Mouse (Mus musculus) megakaryocyte-erythroid progenitor cell, adult 5-6 weeks (primary cell): ENCODE measurements around the gene Ccdc177. TPM values are rescaled to one million over a fixed set of nuclear protein-coding genes. Genes with fewer than 3 reads are reported as not detected.
A peak's percentile ranks its signal among the peaks of the same experiment; 100 is the strongest.
"Not testable (repeated sequence)": the region's sequence is repeated elsewhere in the genome, so short reads cannot be mapped to it uniquely, and the experiment has no call there.

Experiments used
- ATAC-seq: replicated peaks from 2 replicates; pipeline ENCODE4 v1.8.0; 2016; ENCODE audit warnings: mild to moderate bottlenecking, inconsistent platforms; ENCODE audit not compliant: severe bottlenecking, poor library complexity, low FRiP score, low TSS enrichment
- total RNA-seq, 2 experiments: library from RNA; stranded (forward) in 1 of 2; stranded (reverse) in 1 of 2; fragments of 200-1000, 215-1000 nt in 1 of 2; fragments of >200 nt in 1 of 2; fragmentation: Nextera tagmentation in 1 of 2; gene quantifications; 2 replicates each; pipeline ENCODE4 v1.2.3; 2014 to 2017

Ccdc177 gene
- total RNA-seq (2014; fragmentation: Nextera tagmentation): not detected in 2 replicates
- total RNA-seq (2017): not detected in 2 replicates

DNA sequence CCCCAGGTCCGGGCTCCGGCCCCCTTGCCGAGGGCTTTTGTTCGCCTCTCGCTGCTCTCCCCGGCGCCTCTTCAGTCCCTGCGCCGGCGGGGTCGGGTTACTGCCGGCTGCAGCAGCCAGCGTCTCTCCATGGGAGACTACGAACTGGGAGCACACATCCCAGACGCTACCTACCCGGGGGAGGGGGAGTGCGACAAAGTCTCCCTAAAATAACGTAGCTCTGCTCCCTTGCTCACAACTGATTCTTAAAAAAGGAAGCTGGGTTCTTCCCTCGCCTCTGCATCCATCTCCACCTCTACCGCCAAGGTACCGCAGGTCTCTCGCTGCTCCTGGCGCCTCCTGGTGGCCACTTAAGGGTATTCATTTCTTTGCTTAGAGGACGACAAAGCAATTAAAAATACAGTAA, at the start of gene Ccdc177:
TSS of gene Ccdc177 (minus strand) at position 292 of the 406 bp plus-strand sequence.
- peak; percentile 86 for ATAC-seq

- no peak for ATAC-seq
Observed at GRCm38 (mm10) chr12:80810005-80810404, 49.5 kb upstream of the Ccdc177 start.

- ATAC-seq: no peak
Observed at GRCm38 (mm10) chr12:80807451-80808085, 47.1 kb upstream of the Ccdc177 start.

GRCm38 (mm10) chr12:80804861-80805428, 44.5 kb upstream of the Ccdc177 start:
- peak; percentile 42 for ATAC-seq

DNA sequence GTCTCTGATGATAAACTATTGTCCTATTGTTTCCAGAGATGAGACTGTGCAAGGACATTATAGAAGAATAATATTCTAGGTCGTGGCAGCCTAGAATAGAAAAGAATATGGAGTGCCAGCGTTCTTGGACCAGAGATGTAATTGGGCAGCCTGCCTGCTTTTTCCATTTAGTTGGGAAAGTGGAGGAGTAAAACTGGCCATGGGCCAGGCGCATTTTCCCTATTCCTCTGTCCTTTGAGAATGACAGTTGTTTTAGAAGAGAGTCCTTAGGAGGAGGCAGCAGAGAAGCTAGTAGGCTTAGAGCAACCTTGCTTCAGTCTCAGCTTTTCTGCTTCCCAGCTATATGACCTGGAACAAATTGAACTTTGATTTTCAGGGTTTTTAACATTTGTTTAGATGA, 43.4 kb upstream of the Ccdc177 start:
- ATAC-seq: no peak

GRCm38 (mm10) chr12:80801443-80801842, 41.0 kb upstream of the Ccdc177 start:
- no peak for ATAC-seq

- ATAC-seq: no peak
Observed at GRCm38 (mm10) chr12:80800156-80800555, 39.7 kb upstream of the Ccdc177 start.

- ATAC-seq: no peak
Observed at GRCm38 (mm10) chr12:80798271-80798670, 37.8 kb upstream of the Ccdc177 start.

GRCm38 (mm10) chr12:80794935-80795785, 34.7 kb upstream of the Ccdc177 start:
- ATAC-seq: no peak

GRCm38 (mm10) chr12:80794522-80794921, 34.0 kb upstream of the Ccdc177 start:
- ATAC-seq: no peak

- ATAC-seq: no peak
Observed at GRCm38 (mm10) chr12:80793535-80793934, 33.0 kb upstream of the Ccdc177 start.

DNA sequence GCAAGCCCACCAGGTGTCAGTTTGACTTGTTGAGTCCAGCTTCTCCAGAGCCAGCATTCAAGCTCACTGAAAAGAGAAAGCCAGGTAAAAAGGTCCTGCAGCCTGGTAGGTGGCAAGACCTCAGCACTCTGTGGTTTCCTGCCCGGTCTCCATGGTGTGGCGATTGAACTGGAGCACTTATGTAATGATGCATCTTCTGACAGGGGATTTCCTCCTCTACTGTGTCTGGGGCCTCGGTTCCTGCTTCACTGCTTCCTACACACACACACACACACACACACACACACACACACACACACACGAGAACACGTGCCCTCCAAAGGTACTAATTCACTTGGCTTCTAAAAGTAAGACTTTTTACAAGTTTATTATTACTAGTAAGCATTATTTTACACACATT, 32.4 kb upstream of the Ccdc177 start:
- ATAC-seq: no peak

GRCm38 (mm10) chr12:80791571-80792444, 31.3 kb upstream of the Ccdc177 start:
- peak; percentile 62 for ATAC-seq

- ATAC-seq: 0 out of 2 replicates have a peak, but pooled peaks have one; percentile 11
Observed at GRCm38 (mm10) chr12:80790700-80791570, 30.4 kb upstream of the Ccdc177 start.

DNA sequence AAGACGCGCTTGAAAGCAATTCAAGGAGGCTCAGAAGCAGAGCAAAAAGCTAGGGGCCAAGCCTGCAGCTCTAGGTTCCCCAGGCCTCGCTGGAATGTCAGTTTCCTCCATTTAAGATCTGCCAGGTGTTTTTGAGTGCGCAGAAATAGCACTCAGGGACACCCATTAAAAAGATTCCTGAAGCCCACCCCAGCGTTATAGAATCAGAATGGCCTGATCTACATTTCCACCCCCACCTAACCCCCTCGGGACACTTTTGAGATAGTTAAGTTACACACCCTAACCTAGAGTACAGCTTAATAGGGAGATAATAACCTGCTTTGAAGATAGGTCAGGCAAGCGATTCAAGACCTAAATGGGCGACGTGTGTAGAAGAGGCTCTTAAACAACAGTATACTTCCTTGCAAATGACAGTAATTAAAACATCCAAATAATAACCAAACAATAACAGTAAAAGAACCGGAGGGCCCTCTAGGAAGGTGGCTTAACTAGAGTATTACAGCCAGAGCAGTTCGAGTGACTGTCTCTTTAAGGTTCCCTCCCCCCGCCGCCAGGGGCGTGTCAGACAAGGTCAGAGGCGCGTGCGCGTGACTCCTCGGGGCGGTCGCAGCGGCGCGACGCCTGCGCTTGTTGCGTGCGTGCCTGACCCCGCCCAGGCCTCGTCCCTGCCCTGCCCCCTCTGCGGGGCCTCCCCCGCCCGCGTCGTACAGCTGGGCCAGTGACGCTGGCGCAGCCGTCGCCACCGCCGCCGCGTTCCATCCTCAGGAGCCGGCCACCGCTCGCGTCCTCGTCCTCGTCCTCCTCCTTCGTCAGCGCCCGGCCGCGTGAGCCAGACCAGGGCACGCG, 29.6 kb upstream of the Ccdc177 start, which contains the start of gene Susd6:
TSS of gene Susd6 (plus strand) at position 662 of the 846 bp plus-strand sequence.
- ATAC-seq: peak; percentile 86

DNA sequence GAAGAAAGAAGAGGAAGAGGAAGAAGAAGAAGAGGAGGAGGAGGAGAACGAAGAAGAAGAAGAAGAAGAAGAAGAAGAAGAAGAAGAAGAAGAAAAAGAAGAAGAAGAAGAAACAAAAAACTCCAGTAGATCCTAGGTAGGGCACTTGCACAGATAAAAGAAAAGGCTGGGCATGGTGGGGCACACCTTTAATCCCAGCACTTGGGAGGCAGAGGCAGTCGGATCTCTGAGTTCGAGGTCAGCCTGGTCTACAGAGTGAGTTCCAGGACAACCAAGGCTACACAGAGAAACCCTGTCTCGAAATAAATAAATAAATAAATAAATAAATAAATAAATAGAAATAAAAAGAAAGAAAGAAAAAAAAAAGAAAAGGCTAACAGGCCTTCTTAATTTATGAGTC, 28.8 kb upstream of the Ccdc177 start:
- ATAC-seq: not testable (repeated sequence)

GRCm38 (mm10) chr12:80788188-80788587, 27.7 kb upstream of the Ccdc177 start:
- no peak for ATAC-seq

DNA sequence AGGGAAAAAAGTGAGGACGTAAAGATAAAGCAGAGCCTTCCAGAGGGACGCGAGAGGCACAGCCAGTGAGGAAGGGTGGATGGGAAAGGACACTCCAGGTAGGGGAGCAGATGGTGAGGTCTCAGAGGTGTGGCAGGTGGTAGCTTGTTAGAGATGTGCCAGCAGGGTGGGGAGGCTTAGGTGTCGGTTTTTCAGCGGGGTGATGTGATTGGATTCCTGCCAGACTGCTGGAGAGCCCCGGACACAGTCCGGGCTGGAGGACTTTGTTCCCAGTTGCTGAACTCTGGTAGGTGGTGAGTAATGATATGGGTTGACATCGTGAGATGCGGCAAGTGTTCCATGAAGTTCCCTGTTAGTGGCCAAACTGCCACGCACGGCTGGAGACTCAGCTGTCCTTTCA, 27.1 kb upstream of the Ccdc177 start:
- no peak for ATAC-seq
